Mouse (Mus musculus): ENCODE results near the gene Gm2a. TPM values are rescaled to one million over a fixed set of nuclear protein-coding genes. Genes with fewer than 3 reads are reported as not detected.
A peak's percentile ranks its signal among the peaks of the same experiment; 100 is the strongest.

Gene Gm2a
- polyA plus RNA-seq, 1 experiment from 2014 or later, result 22.4 TPM

DNA sequence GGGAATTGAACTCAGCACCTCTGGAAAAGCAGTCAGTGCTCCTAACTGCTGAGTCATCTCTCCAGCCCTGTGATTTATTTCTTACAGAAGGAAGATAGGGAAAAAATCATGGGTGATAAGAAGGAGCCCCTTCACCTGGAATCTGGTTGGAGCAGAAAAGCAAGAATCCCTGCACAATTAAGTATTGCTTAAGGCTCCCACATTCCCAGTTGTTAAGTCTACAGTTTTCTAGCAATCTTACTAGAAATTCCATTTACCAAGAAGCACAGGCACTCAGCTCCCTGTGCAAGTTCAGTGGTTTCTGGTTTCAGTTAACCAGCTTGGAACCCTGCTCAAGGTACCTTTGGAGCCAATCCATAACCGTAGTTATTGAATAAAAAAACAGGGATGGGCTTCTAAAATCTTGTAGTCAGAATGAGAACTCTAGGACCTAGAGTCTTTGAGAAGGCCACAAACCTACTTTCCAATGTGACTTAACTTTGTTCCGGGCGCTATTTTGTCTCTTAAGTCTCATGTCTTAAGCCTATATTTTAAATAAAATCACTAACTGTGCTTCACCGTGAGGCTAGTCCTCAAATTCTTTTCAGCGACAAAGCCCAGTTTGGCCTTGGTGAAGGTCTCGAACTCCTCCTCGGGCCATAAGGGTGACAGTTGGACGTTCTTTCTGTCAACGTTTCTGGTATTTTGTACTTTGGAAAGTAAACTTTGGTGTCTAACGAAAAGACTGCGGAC is 1.0 kb upstream of the Gm2a start:
- ATAC-seq (ENCODE audit: insufficient read depth), result no peak
- peaks cover 9% of the 10 kb centered on the region; the same call in 1 of the 2 replicates for H3K27me3 ChIP-seq
- WGBS (ENCODE audit: insufficient replicate concordance), result 27% methylated on average over 11 of the region's 11 CpGs
- H3K27ac ChIP-seq (replicated peaks), result peak overlapping the region; percentile 78
- peak overlapping the region; percentile 52 for H3K4me3 ChIP-seq (replicated peaks)
- peak overlapping the region; percentile 69 for H3K4me2 ChIP-seq
- no peaks in the 10 kb centered on the region for H3K9me3 ChIP-seq (replicated peaks)
- no peaks in the 10 kb centered on the region for H3K36me3 ChIP-seq (replicated peaks)
- H3K9ac ChIP-seq, result no peak overlapping the region
- peaks cover 24% of the 10 kb centered on the region for H3K4me1 ChIP-seq (replicated peaks)

DNA sequence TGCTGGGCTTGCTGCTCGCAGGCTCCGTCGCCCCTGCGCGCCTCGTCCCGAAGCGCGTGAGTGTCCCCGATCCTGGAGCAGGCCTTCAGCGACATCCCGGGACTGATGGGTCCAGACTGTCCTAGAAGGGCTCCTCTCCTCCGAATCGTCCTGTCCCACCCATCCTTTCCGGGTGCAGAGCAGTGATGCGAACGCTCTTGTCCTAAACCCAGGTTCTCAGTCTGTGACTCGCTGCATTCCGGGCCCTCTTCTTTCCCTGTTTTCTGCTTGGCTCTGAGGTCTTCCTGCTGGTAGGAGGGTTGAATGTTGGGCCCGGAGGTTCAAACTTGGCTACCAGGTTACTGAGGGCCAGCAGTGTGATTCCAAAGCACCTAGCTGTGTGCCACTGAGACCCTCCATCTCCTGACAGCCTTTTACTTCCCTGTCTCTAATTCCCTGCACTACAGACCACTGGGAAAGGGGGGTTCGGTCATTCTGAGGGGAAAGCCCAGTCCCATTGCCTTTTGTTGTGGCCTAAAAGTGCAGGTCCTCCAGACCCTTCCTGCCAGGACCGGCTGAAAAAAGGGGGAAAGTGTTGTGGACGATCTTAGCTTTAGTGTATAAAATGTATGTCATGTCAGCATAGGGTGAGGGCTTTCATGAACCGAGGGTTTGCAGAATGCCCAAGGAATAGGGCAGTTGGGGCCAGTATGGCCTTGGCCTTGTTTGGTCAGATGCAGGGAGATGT is 437 bp downstream of the Gm2a start:
- Histone ChIP-seq H3K4me3 (replicated peaks) (peak overlapping the region; percentile 52), H3K27me3 (peaks cover 9% of the 10 kb centered on the region; the same call in 1 of the 2 replicates), H3K27ac (replicated peaks) (peak overlapping the region; percentile 21), H3K36me3 (replicated peaks) (no peaks in the 10 kb centered on the region), H3K4me2 (peak overlapping the region; percentile 69), H3K4me1 (replicated peaks) (peaks cover 26% of the 10 kb centered on the region), H3K9me3 (replicated peaks) (no peaks in the 10 kb centered on the region), H3K9ac (peak overlapping the region; percentile 9; the same call in 1 of the 2 replicates)
- WGBS (ENCODE audit: insufficient replicate concordance), result 14% methylated on average over 24 of the region's 24 CpGs
- ATAC-seq (ENCODE audit: insufficient read depth), result no peak; the same call in 1 of the 2 replicates

DNA sequence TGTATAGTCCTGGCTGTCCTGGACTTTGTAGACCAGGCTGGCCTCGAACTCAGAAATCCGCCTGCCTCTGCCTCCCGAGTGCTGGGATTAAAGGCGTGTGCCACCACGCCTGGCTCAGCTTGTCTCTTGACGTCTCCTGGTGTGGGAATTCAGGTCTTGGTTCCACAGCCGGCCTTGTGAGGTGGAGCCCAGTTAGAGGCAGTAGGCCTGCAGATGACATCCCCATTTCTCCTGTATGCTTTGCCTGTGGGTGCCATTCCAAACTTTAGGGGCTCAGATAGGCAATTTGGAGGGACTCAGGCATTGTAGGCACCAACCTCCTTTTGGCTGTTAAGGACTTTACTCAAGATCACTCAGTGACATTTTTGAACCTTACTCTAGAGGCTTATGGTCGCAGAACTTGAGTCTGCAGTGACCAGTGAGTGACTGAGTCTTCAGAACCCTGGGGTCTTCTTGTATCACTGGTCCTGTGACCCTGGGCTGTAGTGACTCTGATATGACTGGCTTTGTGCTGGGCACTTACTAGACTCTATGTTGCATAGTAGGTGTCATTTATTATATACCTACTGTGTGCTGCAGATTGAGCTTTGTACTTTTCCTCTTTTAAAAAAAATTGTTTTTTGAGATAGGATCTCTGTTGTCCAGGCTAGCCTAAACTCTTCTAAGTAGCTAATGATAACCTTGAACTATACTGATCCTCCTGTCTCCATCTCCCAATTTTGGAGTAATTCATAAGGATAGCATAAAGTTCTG is 1.3 kb downstream of the Gm2a start:
- no peak for ATAC-seq (ENCODE audit: insufficient read depth)
- WGBS (ENCODE audit: insufficient replicate concordance), result 69% methylated on average over 8 of the region's 8 CpGs
- 0 out of 2 replicates have a peak, but pooled peaks cover 3% of the 10 kb centered on the region for H3K36me3 ChIP-seq (replicated peaks)
- H3K4me1 ChIP-seq (replicated peaks), result peaks cover 30% of the 10 kb centered on the region
- peaks cover 9% of the 10 kb centered on the region; the same call in 1 of the 2 replicates for H3K27me3 ChIP-seq
- peak overlapping the region; percentile 69 for H3K4me2 ChIP-seq
- H3K9me3 ChIP-seq (replicated peaks), result no peaks in the 10 kb centered on the region
- H3K27ac ChIP-seq (replicated peaks), result no peak overlapping the region
- no peak overlapping the region for H3K4me3 ChIP-seq (replicated peaks)
- no peak overlapping the region for H3K9ac ChIP-seq

DNA sequence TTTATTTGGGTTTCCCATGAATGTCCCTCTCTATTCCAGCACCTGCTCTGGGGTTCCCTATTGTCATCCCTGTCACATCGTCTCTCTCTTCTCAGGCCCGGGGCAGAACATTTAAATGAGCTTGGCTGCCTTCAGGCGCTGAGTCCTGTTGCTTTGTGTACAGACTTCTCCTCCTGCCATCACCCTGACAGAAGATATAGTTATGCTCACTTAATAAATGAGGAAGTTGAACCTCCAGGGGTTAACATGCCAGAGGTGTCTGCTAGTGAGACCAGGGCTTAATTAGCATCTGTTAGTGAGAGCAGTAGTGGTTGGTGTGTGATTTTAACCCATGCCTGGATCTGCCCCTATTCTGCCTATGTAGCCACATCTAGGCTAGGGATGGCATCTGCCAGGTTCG is 2.0 kb downstream of the Gm2a start:
- 18% methylated on average over 4 of the region's 4 CpGs for WGBS (ENCODE audit: insufficient replicate concordance)
- no peak overlapping the region for H3K27ac ChIP-seq (replicated peaks)
- no peak overlapping the region for H3K4me3 ChIP-seq (replicated peaks)
- 0 out of 2 replicates have a peak, but pooled peaks cover 4% of the 10 kb centered on the region for H3K36me3 ChIP-seq (replicated peaks)
- H3K4me2 ChIP-seq, result no peak overlapping the region
- H3K9me3 ChIP-seq (replicated peaks), result no peaks in the 10 kb centered on the region
- ATAC-seq (ENCODE audit: insufficient read depth), result no peak
- no peak overlapping the region for H3K9ac ChIP-seq
- H3K4me1 ChIP-seq (replicated peaks), result peaks cover 30% of the 10 kb centered on the region
- peaks cover 9% of the 10 kb centered on the region; the same call in 1 of the 2 replicates for H3K27me3 ChIP-seq

DNA sequence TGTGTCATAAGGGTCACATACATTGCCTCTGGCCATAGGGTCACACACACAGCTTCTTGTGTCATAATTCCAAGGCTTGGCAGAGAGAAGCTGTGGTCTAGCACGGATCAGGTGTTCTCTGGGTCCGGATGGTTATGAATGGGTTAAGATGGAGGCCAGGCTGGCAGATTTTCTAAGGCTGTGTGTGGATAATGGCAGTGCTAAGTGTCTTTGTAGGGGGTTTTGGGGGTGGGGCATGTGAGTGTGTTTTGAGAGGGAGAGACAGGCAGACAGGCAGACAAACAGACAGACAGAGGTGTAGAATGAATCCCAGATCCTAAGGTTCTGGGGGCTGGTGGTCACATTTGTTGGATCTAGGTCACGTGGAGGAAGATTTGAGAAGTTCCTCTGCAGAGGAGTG is 4.1 kb downstream of the Gm2a start:
- WGBS (ENCODE audit: insufficient replicate concordance), result 59% methylated on average over 3 of the region's 3 CpGs
- Histone ChIP-seq H3K36me3 (replicated peaks) (0 out of 2 replicates have a peak, but pooled peaks cover 4% of the 10 kb centered on the region), H3K27ac (replicated peaks) (no peak overlapping the region), H3K9ac (no peak overlapping the region), H3K4me1 (replicated peaks) (peaks cover 29% of the 10 kb centered on the region), H3K9me3 (replicated peaks) (no peaks in the 10 kb centered on the region), H3K4me3 (replicated peaks) (no peak overlapping the region), H3K4me2 (no peak overlapping the region), H3K27me3 (peaks cover 9% of the 10 kb centered on the region; the same call in 1 of the 2 replicates)
- no peak for ATAC-seq (ENCODE audit: insufficient read depth)

DNA sequence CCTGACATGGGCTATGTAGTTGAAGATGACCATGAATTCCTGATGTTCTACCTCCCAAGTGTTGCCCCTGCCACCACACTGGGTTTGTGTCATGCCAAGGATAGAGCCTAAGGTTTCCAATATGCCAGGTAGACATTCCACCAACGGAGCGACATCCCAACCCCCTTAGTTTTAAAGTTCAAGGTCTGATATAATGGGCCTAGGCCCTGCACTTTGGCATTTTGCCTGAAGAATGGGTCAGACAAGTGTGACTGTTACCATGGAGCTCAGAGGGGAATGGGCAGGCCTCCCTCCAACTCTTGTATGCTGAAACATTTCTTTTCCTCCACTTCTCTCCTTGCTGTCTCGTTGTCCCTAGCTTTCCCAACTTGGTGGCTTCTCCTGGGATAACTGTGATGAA is 5.3 kb downstream of the Gm2a start:
- Histone ChIP-seq H3K27ac (replicated peaks) (no peak overlapping the region), H3K27me3 (peaks cover 8% of the 10 kb centered on the region; the same call in 1 of the 2 replicates), H3K4me3 (replicated peaks) (no peak overlapping the region), H3K4me2 (no peak overlapping the region), H3K9ac (no peak overlapping the region), H3K9me3 (replicated peaks) (no peaks in the 10 kb centered on the region), H3K4me1 (replicated peaks) (peaks cover 17% of the 10 kb centered on the region), H3K36me3 (replicated peaks) (peaks cover 4% of the 10 kb centered on the region; the same call in 1 of the 2 replicates)
- no peak for ATAC-seq (ENCODE audit: insufficient read depth)
- WGBS (ENCODE audit: insufficient replicate concordance), result 67% methylated on average over 3 of the region's 3 CpGs

DNA sequence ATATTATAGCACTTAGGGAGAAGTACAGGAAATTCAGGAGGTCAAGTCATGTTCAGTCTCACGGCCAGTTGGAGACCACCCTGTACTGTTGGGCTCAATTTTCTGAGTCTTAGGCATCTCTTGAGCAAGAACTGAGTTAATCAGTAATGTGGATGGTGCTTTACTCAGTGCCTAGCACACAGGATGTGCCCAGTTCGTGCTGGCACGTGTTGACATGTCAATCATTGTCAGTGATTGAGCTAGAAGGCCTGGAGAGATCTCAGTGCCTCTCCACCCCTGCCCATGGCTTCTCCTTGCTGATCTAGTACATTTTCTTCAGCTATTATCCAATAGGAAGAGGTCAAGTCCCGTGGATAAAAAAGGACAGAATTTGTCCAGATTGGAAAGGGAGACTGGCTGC is 7.5 kb downstream of the Gm2a start:
- WGBS (ENCODE audit: insufficient replicate concordance), result 37% methylated on average over 4 of the region's 4 CpGs
- 0 out of 2 replicates have a peak, but pooled peaks have one; percentile 15 for ATAC-seq (ENCODE audit: insufficient read depth)

DNA sequence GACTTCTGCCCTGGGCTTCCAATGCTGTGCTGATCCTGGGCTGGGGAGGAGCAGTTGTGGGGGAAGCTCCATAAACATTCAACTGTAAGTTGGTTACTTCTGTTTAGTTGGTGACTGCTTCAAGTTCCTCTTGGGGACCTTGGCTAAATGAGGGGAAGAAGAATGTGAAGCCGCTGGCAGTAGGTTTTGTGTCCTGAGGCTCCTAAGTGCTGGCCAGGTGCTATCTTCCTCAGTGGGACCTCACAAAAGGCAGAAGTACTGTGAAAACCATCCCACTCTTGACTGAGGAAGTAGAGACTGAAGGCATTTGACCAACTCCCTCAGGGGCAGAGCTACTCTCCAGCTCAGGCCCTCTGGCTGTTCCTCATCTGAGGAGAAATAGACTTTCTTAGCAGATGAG is 8.7 kb downstream of the Gm2a start:
- no peaks in the 10 kb centered on the region for H3K9me3 ChIP-seq (replicated peaks)
- no peak overlapping the region for H3K4me3 ChIP-seq (replicated peaks)
- 0 out of 2 replicates have a peak overlapping the region, but pooled peaks have one; percentile 24 for H3K27ac ChIP-seq (replicated peaks)
- no peaks in the 10 kb centered on the region for H3K27me3 ChIP-seq
- H3K4me2 ChIP-seq, result no peak overlapping the region
- peaks cover 15% of the 10 kb centered on the region; the same call in 1 of the 2 replicates for H3K36me3 ChIP-seq (replicated peaks)
- WGBS (ENCODE audit: insufficient replicate concordance), result 35% methylated on average over 1 of the region's 1 CpGs
- no peak overlapping the region for H3K9ac ChIP-seq
- no peak for ATAC-seq (ENCODE audit: insufficient read depth)
- H3K4me1 ChIP-seq (replicated peaks), result peaks cover 9% of the 10 kb centered on the region

More for the DNA sequence above, 7.5 kb downstream of the Gm2a start:
- H3K4me3 ChIP-seq (replicated peaks), result no peak overlapping the region
- no peaks in the 10 kb centered on the region for H3K9me3 ChIP-seq (replicated peaks)
- H3K36me3 ChIP-seq (replicated peaks), result peaks cover 15% of the 10 kb centered on the region; the same call in 1 of the 2 replicates
- no peak overlapping the region for H3K4me2 ChIP-seq
- no peaks in the 10 kb centered on the region for H3K27me3 ChIP-seq
- no peak overlapping the region for H3K27ac ChIP-seq (replicated peaks)
- no peak overlapping the region for H3K9ac ChIP-seq
- peaks cover 9% of the 10 kb centered on the region for H3K4me1 ChIP-seq (replicated peaks)

DNA sequence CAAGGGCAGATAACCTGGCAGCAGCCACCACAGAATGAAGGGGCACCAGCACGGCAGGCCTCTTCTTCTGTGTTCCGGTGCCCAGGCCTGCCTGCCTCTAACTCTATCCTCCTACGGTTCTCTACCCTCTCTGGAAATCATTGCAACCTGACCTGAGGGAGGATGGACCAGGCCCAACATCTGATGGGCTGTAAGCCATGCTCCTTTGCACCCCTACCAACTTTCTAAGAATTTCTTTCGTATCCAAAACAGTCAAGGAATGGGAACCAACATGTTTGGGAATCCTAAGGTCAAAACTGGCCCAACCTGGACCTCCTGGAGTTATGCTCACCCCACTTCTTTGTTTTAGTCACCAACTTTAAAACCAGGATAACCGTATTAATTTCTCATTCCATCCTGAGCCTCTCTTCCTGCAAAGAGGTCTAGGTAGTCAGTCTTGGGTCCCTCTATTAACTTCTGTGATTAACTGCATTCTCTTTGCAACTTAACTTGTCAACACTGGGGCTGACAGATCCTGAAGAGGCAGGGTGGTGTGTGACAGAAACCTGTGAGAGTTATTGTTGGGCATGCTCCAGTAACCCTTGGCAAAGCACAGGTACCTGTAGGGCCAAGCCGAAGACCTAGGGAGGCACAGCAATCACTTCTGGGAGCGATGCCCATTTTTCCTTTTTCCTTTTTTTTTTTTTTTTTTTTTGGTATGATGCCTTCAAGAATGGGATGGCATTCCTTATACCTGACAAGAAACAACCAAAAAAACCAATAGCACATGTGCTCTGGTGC is 11.8 kb downstream of the Gm2a start:
- WGBS (ENCODE audit: insufficient replicate concordance), result 71% methylated on average over 7 of the region's 7 CpGs
- Histone ChIP-seq H3K27me3 (no peaks in the 10 kb centered on the region), H3K36me3 (replicated peaks) (peaks cover 12% of the 10 kb centered on the region; the same call in 1 of the 2 replicates), H3K4me2 (no peak overlapping the region), H3K27ac (replicated peaks) (no peak overlapping the region), H3K4me1 (replicated peaks) (peaks cover 4% of the 10 kb centered on the region), H3K9me3 (replicated peaks) (no peaks in the 10 kb centered on the region), H3K4me3 (replicated peaks) (no peak overlapping the region), H3K9ac (no peak overlapping the region)
- no peak for ATAC-seq (ENCODE audit: insufficient read depth)

DNA sequence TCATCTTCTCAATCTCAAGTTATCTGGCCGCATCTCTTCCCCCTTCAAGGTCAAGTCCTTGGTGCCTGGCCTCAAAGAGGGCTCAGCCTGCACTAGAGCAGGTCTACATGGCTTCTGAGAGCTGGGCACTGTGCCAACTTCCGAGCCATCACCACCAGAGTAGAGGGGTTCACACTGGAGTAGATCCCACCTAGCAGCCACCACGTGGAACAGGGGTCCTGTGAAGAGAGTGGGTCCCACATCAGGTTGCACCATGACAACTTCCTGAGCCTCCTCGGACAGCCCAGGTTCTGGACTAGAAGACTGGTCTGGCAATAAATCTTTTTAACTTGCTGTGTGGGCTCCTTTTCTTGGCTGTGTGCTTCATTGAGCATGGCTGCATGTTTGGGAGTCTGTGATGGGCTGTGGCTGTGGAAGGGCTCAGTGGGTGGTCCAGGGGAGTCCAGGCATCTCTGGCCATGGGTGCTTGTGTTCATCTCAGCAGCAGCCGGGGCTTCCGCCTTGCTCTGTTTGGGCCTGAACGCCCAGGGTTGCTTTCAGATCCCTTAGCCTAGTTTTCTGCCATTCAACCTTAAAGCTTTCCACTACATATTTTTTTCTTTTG is 12.8 kb downstream of the Gm2a start:
- H3K27me3 ChIP-seq, result no peaks in the 10 kb centered on the region
- no peaks in the 10 kb centered on the region for H3K9me3 ChIP-seq (replicated peaks)
- no peak overlapping the region for H3K9ac ChIP-seq
- H3K27ac ChIP-seq (replicated peaks), result no peak overlapping the region
- no peak overlapping the region for H3K4me2 ChIP-seq
- no peak overlapping the region for H3K4me3 ChIP-seq (replicated peaks)
- 69% methylated on average over 7 of the region's 7 CpGs for WGBS (ENCODE audit: insufficient replicate concordance)
- H3K36me3 ChIP-seq (replicated peaks), result peaks cover 12% of the 10 kb centered on the region; the same call in 1 of the 2 replicates
- H3K4me1 ChIP-seq (replicated peaks), result no peaks in the 10 kb centered on the region; the same call in 1 of the 2 replicates
- no peak for ATAC-seq (ENCODE audit: insufficient read depth)

All from liver, embryonic 15.5 days (tissue).